Mouse (Mus musculus): ENCODE data around the gene Rgs3. TPM values are rescaled to one million over a fixed set of nuclear protein-coding genes. Genes with fewer than 3 reads are reported as not detected.

Gene Rgs3
- polyA plus RNA-seq, 1 experiment from 2014 or later: 63.1 TPM

GRCm38 (mm10) chr4:62626228-62627026, 66.8 kb downstream of the Rgs3 start:
- Histone ChIP-seq H3K27me3 (ENCODE audit: control insufficient read depth, insufficient read depth, low read length) (peaks cover 14% of the 10 kb centered on the region), H3K9ac (ENCODE audit: low read length) (no peak overlapping the region; the same call in 1 of the 2 replicates), H3K4me1 (ENCODE audit: control insufficient read depth, insufficient read depth, low read length) (peaks cover 34% of the 10 kb centered on the region), H3K27ac (ENCODE audit: low read length) (peak overlapping the region; percentile 16; the same call in 1 of the 2 replicates), H3K36me3 (ENCODE audit: control insufficient read depth, insufficient read depth) (no peaks in the 10 kb centered on the region; the same call in 1 of the 2 replicates), H3K4me3 (ENCODE audit: low read length) (no peak overlapping the region), H3K9me3 (replicated peaks; ENCODE audit: control insufficient read depth, low read length) (no peaks in the 10 kb centered on the region), H3K4me2 (ENCODE audit: low read depth, low read length) (no peak overlapping the region)
- no peak for ATAC-seq (replicated peaks; ENCODE audit: extremely low read depth, insufficient read depth, low FRiP score)
- WGBS: 45% methylated on average over 15 of the region's 15 CpGs

- Histone ChIP-seq H3K4me2 (ENCODE audit: low read depth, low read length) (no peak overlapping the region), H3K27ac (ENCODE audit: low read length) (peak overlapping the region; percentile 11; the same call in 1 of the 2 replicates), H3K4me3 (ENCODE audit: low read length) (no peak overlapping the region), H3K4me1 (ENCODE audit: control insufficient read depth, insufficient read depth, low read length) (peaks cover 34% of the 10 kb centered on the region), H3K9me3 (replicated peaks; ENCODE audit: control insufficient read depth, low read length) (no peaks in the 10 kb centered on the region), H3K9ac (ENCODE audit: low read length) (peak overlapping the region; percentile 27; the same call in 1 of the 2 replicates), H3K27me3 (ENCODE audit: control insufficient read depth, insufficient read depth, low read length) (peaks cover 8% of the 10 kb centered on the region), H3K36me3 (ENCODE audit: control insufficient read depth, insufficient read depth) (no peaks in the 10 kb centered on the region; the same call in 1 of the 2 replicates)
- no peak for ATAC-seq (replicated peaks; ENCODE audit: extremely low read depth, insufficient read depth, low FRiP score)
- 71% methylated on average over 4 of the region's 4 CpGs for WGBS
Measured at GRCm38 (mm10) chr4:62627331-62627730, 67.7 kb downstream of the Rgs3 start.

GRCm38 (mm10) chr4:62628547-62628946, 68.9 kb downstream of the Rgs3 start:
- Histone ChIP-seq H3K9ac (ENCODE audit: low read length) (no peak overlapping the region), H3K27me3 (ENCODE audit: control insufficient read depth, insufficient read depth, low read length) (peaks cover 6% of the 10 kb centered on the region), H3K27ac (ENCODE audit: low read length) (no peak overlapping the region), H3K4me2 (ENCODE audit: low read depth, low read length) (no peak overlapping the region), H3K4me3 (ENCODE audit: low read length) (no peak overlapping the region), H3K9me3 (replicated peaks; ENCODE audit: control insufficient read depth, low read length) (no peaks in the 10 kb centered on the region), H3K36me3 (ENCODE audit: control insufficient read depth, insufficient read depth) (no peaks in the 10 kb centered on the region; the same call in 1 of the 2 replicates), H3K4me1 (ENCODE audit: control insufficient read depth, insufficient read depth, low read length) (peaks cover 39% of the 10 kb centered on the region)
- 84% methylated on average over 7 of the region's 7 CpGs for WGBS
- no peak for ATAC-seq (replicated peaks; ENCODE audit: extremely low read depth, insufficient read depth, low FRiP score)

GRCm38 (mm10) chr4:62629461-62629860, 69.8 kb downstream of the Rgs3 start:
- Histone ChIP-seq H3K4me1 (ENCODE audit: control insufficient read depth, insufficient read depth, low read length) (peaks cover 47% of the 10 kb centered on the region), H3K27me3 (ENCODE audit: control insufficient read depth, insufficient read depth, low read length) (peaks cover 6% of the 10 kb centered on the region), H3K9ac (ENCODE audit: low read length) (no peak overlapping the region), H3K27ac (ENCODE audit: low read length) (peak overlapping the region; percentile 19; the same call in 1 of the 2 replicates), H3K4me2 (ENCODE audit: low read depth, low read length) (no peak overlapping the region), H3K9me3 (replicated peaks; ENCODE audit: control insufficient read depth, low read length) (no peaks in the 10 kb centered on the region), H3K36me3 (ENCODE audit: control insufficient read depth, insufficient read depth) (no peaks in the 10 kb centered on the region; the same call in 1 of the 2 replicates), H3K4me3 (ENCODE audit: low read length) (no peak overlapping the region)
- ATAC-seq (replicated peaks; ENCODE audit: extremely low read depth, insufficient read depth, low FRiP score): no peak
- WGBS: 64% methylated on average over 9 of the region's 9 CpGs

GRCm38 (mm10) chr4:62629905-62630304, 70.3 kb downstream of the Rgs3 start:
- H3K27ac ChIP-seq (ENCODE audit: low read length): peak overlapping the region; percentile 44
- H3K9me3 ChIP-seq (replicated peaks; ENCODE audit: control insufficient read depth, low read length): no peaks in the 10 kb centered on the region
- peaks cover 6% of the 10 kb centered on the region for H3K27me3 ChIP-seq (ENCODE audit: control insufficient read depth, insufficient read depth, low read length)
- H3K9ac ChIP-seq (ENCODE audit: low read length): no peak overlapping the region
- WGBS: 47% methylated on average over 4 of the region's 4 CpGs
- no peak overlapping the region for H3K4me3 ChIP-seq (ENCODE audit: low read length)
- H3K36me3 ChIP-seq (ENCODE audit: control insufficient read depth, insufficient read depth): no peaks in the 10 kb centered on the region; the same call in 1 of the 2 replicates
- peaks cover 47% of the 10 kb centered on the region for H3K4me1 ChIP-seq (ENCODE audit: control insufficient read depth, insufficient read depth, low read length)
- ATAC-seq (replicated peaks; ENCODE audit: extremely low read depth, insufficient read depth, low FRiP score): no peak
- H3K4me2 ChIP-seq (ENCODE audit: low read depth, low read length): no peak overlapping the region

- Histone ChIP-seq H3K27ac (ENCODE audit: low read length) (no peak overlapping the region), H3K4me1 (ENCODE audit: control insufficient read depth, insufficient read depth, low read length) (peaks cover 31% of the 10 kb centered on the region)
Measured at GRCm38 (mm10) chr4:62633243-62633642, 73.6 kb downstream of the Rgs3 start.

GRCm38 (mm10) chr4:62634054-62634591, 74.5 kb downstream of the Rgs3 start:
- peak; percentile 59 for ATAC-seq (replicated peaks; ENCODE audit: extremely low read depth, insufficient read depth, low FRiP score)
- Histone ChIP-seq H3K4me1 (ENCODE audit: control insufficient read depth, insufficient read depth, low read length) (peaks cover 31% of the 10 kb centered on the region), H3K4me3 (ENCODE audit: low read length) (no peak overlapping the region), H3K36me3 (ENCODE audit: control insufficient read depth, insufficient read depth) (peaks cover 2% of the 10 kb centered on the region; the same call in 1 of the 2 replicates), H3K4me2 (ENCODE audit: low read depth, low read length) (no peak overlapping the region), H3K27ac (ENCODE audit: low read length) (peak overlapping the region; percentile 33), H3K27me3 (ENCODE audit: control insufficient read depth, insufficient read depth, low read length) (peaks cover 6% of the 10 kb centered on the region), H3K9ac (ENCODE audit: low read length) (peak overlapping the region; percentile 52; the same call in 1 of the 2 replicates), H3K9me3 (replicated peaks; ENCODE audit: control insufficient read depth, low read length) (no peaks in the 10 kb centered on the region)
- 22% methylated on average over 9 of the region's 13 CpGs for WGBS

More at GRCm38 (mm10) chr4:62633243-62633642, 73.6 kb downstream of the Rgs3 start:
- Histone ChIP-seq H3K9ac (ENCODE audit: low read length) (no peak overlapping the region), H3K36me3 (ENCODE audit: control insufficient read depth, insufficient read depth) (peaks cover 2% of the 10 kb centered on the region; the same call in 1 of the 2 replicates), H3K9me3 (replicated peaks; ENCODE audit: control insufficient read depth, low read length) (no peaks in the 10 kb centered on the region), H3K27me3 (ENCODE audit: control insufficient read depth, insufficient read depth, low read length) (peaks cover 6% of the 10 kb centered on the region), H3K4me2 (ENCODE audit: low read depth, low read length) (no peak overlapping the region), H3K4me3 (ENCODE audit: low read length) (no peak overlapping the region)
- 74% methylated on average over 4 of the region's 4 CpGs for WGBS
- ATAC-seq (replicated peaks; ENCODE audit: extremely low read depth, insufficient read depth, low FRiP score): no peak

GRCm38 (mm10) chr4:62634840-62635239, 75.2 kb downstream of the Rgs3 start:
- WGBS: 39% methylated on average over 2 of the region's 2 CpGs
- peaks cover 6% of the 10 kb centered on the region for H3K27me3 ChIP-seq (ENCODE audit: control insufficient read depth, insufficient read depth, low read length)

GRCm38 (mm10) chr4:62636047-62636446, 76.4 kb downstream of the Rgs3 start:
- no peaks in the 10 kb centered on the region for H3K9me3 ChIP-seq (replicated peaks; ENCODE audit: control insufficient read depth, low read length)
- H3K9ac ChIP-seq (ENCODE audit: low read length): no peak overlapping the region
- H3K4me1 ChIP-seq (ENCODE audit: control insufficient read depth, insufficient read depth, low read length): peaks cover 32% of the 10 kb centered on the region
- no peak for ATAC-seq (replicated peaks; ENCODE audit: extremely low read depth, insufficient read depth, low FRiP score)
- no peak overlapping the region for H3K4me3 ChIP-seq (ENCODE audit: low read length)
- peaks cover 2% of the 10 kb centered on the region; the same call in 1 of the 2 replicates for H3K36me3 ChIP-seq (ENCODE audit: control insufficient read depth, insufficient read depth)
- H3K27ac ChIP-seq (ENCODE audit: low read length): peak overlapping the region; percentile 23; the same call in 1 of the 2 replicates
- WGBS: 81% methylated on average over 6 of the region's 6 CpGs
- H3K27me3 ChIP-seq (ENCODE audit: control insufficient read depth, insufficient read depth, low read length): peaks cover 3% of the 10 kb centered on the region
- no peak overlapping the region for H3K4me2 ChIP-seq (ENCODE audit: low read depth, low read length)

More at GRCm38 (mm10) chr4:62634840-62635239, 75.2 kb downstream of the Rgs3 start:
- Histone ChIP-seq H3K4me3 (ENCODE audit: low read length) (no peak overlapping the region), H3K27ac (ENCODE audit: low read length) (peak overlapping the region; percentile 18; the same call in 1 of the 2 replicates), H3K9me3 (replicated peaks; ENCODE audit: control insufficient read depth, low read length) (no peaks in the 10 kb centered on the region), H3K4me2 (ENCODE audit: low read depth, low read length) (no peak overlapping the region), H3K36me3 (ENCODE audit: control insufficient read depth, insufficient read depth) (peaks cover 2% of the 10 kb centered on the region; the same call in 1 of the 2 replicates), H3K4me1 (ENCODE audit: control insufficient read depth, insufficient read depth, low read length) (peaks cover 31% of the 10 kb centered on the region), H3K9ac (ENCODE audit: low read length) (no peak overlapping the region)
- ATAC-seq (replicated peaks; ENCODE audit: extremely low read depth, insufficient read depth, low FRiP score): no peak
